Mouse (Mus musculus) heart, postnatal 14 days (tissue): ENCODE results near the gene Map3k3. TPM values are rescaled to one million over a fixed set of nuclear protein-coding genes. Genes with fewer than 3 reads are reported as not detected.

Source experiments
- DNase-seq, 2 experiments: peaks; one replicate each; pipeline ENCODE4 v3.0.0; 2021 to 2022
- intact Hi-C: fragments of 180-260 bp; cut with DNase I; formaldehyde crosslinking; loops from one replicate; pipeline ENCODE4 v1.15.1; 2025
- long read RNA-seq, 2 experiments: library from polyadenylated mRNA; stranded (forward); transcript quantifications; one replicate each; pipeline ENCODE4 v2.0.0; 2021
- total RNA-seq, 2 experiments: library from RNA; stranded (reverse); gene quantifications; 2 replicates each; pipeline ENCODE4 v1.2.3; 2021

Gene Map3k3
- 10 to 100 TPM; 45.9 to 47.1 TPM for total RNA-seq
- long read RNA-seq, experiment 1, transcript Map3k3-201 (16 exons, 3,450 nt), result major isoform, 18 of 26 reads
- long read RNA-seq, experiment 1, partial matches to known transcripts, result 5 of 26 reads
- long read RNA-seq, experiment 1, other reads (novel, unspliced or antisense), result 3 of 26 reads
- long read RNA-seq, experiment 2, transcript Map3k3-201 (16 exons, 3,450 nt), result major isoform, 12 of 17 reads
- long read RNA-seq, experiment 2, partial matches to known transcripts, result 1 of 17 reads
- long read RNA-seq, experiment 2, other reads (novel, unspliced or antisense), result 4 of 17 reads

- intact Hi-C loops, result no loop called here
- peak; percentile 97 to 98 for DNase-seq
These were observed at the start of gene Map3k3 for GRCm38 (mm10) chr11:106083708-106084701. Gene Map3k3 (plus strand): TSS chr11:106084613.

- intact Hi-C loops, result no loop called here
- no peak for DNase-seq
These were observed 49.4 kb upstream of the Map3k3 start for GRCm38 (mm10) chr11:106034986-106035385.

GRCm38 (mm10) chr11:106036548-106037417, 47.6 kb upstream of the Map3k3 start, which contains the start of gene Dcaf7:
Gene Dcaf7 (plus strand): TSS chr11:106036872.
- intact Hi-C loops, result no loop called here

GRCm38 (mm10) chr11:106037418-106037751, 47.0 kb upstream of the Map3k3 start:
- intact Hi-C loops, result no loop called here

More at GRCm38 (mm10) chr11:106036548-106037417, 47.6 kb upstream of the Map3k3 start, which contains the start of gene Dcaf7:
- peak; percentile 96 for DNase-seq

GRCm38 (mm10) chr11:106044349-106044748, 40.1 kb upstream of the Map3k3 start:
- DNase-seq, result no peak
- intact Hi-C loops, result no loop called here

More at GRCm38 (mm10) chr11:106037418-106037751, 47.0 kb upstream of the Map3k3 start:
- DNase-seq, result no peak

- intact Hi-C loops, result no loop called here
- no peak for DNase-seq
These were observed 39.2 kb upstream of the Map3k3 start for GRCm38 (mm10) chr11:106045256-106045655.

- DNase-seq, result no peak
- intact Hi-C loops, result no loop called here
These were observed 38.6 kb upstream of the Map3k3 start for GRCm38 (mm10) chr11:106045780-106046179.

- intact Hi-C loops, result no loop called here
These were observed 37.8 kb upstream of the Map3k3 start for GRCm38 (mm10) chr11:106046584-106046983.

GRCm38 (mm10) chr11:106053921-106054320, 30.5 kb upstream of the Map3k3 start:
- intact Hi-C loops, result no loop called here
- DNase-seq, result no peak

More at GRCm38 (mm10) chr11:106046584-106046983, 37.8 kb upstream of the Map3k3 start:
- no peak for DNase-seq

GRCm38 (mm10) chr11:106054600-106054999, 29.8 kb upstream of the Map3k3 start:
- intact Hi-C loops, result no loop called here

GRCm38 (mm10) chr11:106055341-106055740, 29.1 kb upstream of the Map3k3 start:
- intact Hi-C loops, result no loop called here
- DNase-seq, result no peak

More at GRCm38 (mm10) chr11:106054600-106054999, 29.8 kb upstream of the Map3k3 start:
- no peak for DNase-seq

- no peak for DNase-seq
- intact Hi-C loops, result no loop called here
These were observed 27.5 kb upstream of the Map3k3 start for GRCm38 (mm10) chr11:106056819-106057491.

- intact Hi-C loops, result no loop called here
- DNase-seq, result no peak
These were observed 26.4 kb upstream of the Map3k3 start for GRCm38 (mm10) chr11:106058020-106058419.

- intact Hi-C loops, result no loop called here
- no peak for DNase-seq
These were observed 23.9 kb upstream of the Map3k3 start for GRCm38 (mm10) chr11:106060549-106060948.

- DNase-seq, result no peak
- intact Hi-C loops, result no loop called here
These were observed 23.1 kb upstream of the Map3k3 start for GRCm38 (mm10) chr11:106061311-106061710.

- intact Hi-C loops, result no loop called here
- no peak for DNase-seq
These were observed 20.7 kb upstream of the Map3k3 start for GRCm38 (mm10) chr11:106063756-106064155.

- DNase-seq, result no peak
These were observed 19.1 kb upstream of the Map3k3 start for GRCm38 (mm10) chr11:106065073-106065922.

GRCm38 (mm10) chr11:106065923-106066571, 18.4 kb upstream of the Map3k3 start, which contains the start of gene Taco1:
Gene Taco1 (plus strand): TSS chr11:106066061.
- intact Hi-C loops, result no loop called here
- peak; percentile 93 to 96 for DNase-seq

More at GRCm38 (mm10) chr11:106065073-106065922, 19.1 kb upstream of the Map3k3 start:
- intact Hi-C loops, result no loop called here
